Mouse (Mus musculus) neural tube, embryonic 10.5 days (tissue): ENCODE results near the gene Spata20.

Source experiments
- DNase-seq: peaks from one replicate; pipeline ENCODE4 v3.0.0-alpha.2; 2017; ENCODE audit warnings: low spot score; ENCODE audit errors: extremely low spot score

Spata20 gene

GRCm38 (mm10) chr11:94454756-94455155 is 31.2 kb downstream of the Spata20 start:
- DNase-seq = no peak

- DNase-seq = no peak
These were observed 34.7 kb downstream of the Spata20 start for GRCm38 (mm10) chr11:94451091-94451773.

DNA sequence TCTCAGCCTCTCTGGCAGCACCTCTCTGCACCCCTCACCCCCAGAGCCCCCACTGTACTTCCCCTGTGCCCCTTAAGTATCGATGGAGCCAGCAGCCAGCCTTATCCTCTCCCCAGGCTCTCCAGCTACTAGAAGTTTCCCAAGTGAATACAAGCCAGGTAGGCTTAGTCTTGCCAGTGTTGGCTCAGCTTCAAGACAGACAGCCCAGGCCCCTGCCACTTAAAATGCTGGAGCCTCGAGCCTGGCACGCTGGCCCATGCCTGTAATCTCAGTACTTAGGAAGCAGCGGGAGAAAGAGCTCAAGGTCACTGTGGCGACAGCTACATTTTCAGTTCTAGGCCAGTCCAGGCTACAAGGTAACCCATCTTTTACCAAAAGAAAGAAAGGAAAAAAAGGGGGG is 36.1 kb downstream of the Spata20 start:
- DNase-seq = no peak

GRCm38 (mm10) chr11:94449239-94449638 is 36.7 kb downstream of the Spata20 start:
- DNase-seq = no peak

GRCm38 (mm10) chr11:94447017-94447416 is 39.0 kb downstream of the Spata20 start:
- no peak for DNase-seq

DNA sequence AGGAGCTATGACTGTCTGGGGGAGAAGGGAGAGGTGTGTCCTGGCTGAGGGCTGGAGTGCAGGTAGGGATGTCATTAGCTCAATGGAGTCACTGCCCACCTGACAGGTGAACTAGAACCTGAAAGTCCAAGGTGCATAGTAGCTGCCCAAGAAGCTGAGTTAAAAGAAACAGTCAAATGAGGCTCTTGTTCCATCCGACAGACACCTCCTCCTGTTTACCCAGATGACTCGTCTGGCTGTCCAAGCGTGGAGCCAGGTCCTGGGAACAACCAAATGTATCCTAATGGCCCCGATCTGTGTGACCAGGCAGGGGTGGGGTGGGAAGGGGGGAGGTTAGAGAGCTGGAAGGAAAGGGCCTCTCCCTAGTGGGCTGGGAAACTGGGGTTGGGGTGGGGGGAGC is 40.7 kb downstream of the Spata20 start:
- DNase-seq = no peak

- DNase-seq = no peak
These were observed 41.1 kb downstream of the Spata20 start for GRCm38 (mm10) chr11:94444829-94445228.

DNA sequence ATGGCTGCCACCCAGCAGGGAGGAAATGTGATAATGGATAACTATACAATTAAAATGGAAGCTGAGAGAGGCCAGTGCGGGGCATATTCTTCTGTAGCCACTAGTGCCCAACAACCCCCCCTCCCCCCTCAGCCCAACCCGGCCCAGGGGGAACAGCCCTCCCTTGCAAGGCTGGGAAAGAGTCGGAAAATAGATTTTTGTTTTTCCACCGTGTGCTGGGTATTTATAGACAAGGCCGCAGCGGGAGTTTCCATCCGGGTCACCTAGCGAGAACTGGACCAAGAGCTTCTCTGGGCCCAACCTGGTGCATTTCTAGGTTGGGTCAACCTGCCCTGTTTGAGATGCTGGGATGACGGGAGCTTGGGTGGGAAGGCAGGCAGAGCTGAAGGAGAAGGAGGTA is 44.2 kb downstream of the Spata20 start:
- no peak for DNase-seq

DNA sequence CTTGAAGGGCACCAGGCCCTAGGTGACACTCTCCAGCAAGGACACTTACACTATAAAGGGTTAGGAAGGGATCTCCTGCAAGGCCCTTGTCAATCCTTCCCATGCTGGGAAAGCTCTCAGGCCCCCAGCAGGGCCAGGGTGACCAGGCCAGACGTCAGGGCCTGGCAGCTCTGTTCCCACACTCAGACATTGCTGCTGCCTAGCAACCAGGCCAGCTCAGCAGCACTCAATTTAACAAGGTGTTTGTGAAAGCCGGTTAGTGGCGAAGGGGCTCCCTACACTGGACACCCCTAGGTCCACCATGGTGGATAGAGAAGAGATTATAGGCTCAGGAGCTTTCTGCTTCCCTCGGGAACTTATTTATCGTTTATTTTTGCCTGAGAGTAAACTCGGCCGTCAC is 44.9 kb downstream of the Spata20 start:
- no peak for DNase-seq

DNA sequence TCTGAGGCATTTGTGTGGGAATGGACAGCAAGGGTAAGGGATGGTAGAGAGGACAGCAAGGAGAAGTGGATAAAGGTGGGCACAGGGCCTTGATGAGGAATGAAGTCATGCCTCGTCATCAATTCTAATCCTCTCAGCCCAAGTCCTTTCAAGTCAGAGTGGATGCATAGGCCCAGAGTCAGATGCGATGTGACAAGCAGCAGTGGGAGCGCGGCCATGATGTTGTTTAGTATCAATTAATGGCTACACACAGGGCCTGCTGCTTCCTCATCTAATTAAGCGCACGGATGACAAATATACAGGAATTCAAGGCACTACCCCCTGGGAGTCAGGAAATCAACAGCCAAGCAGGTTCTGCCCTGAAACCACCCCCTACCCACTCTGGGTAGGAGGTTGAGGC is 45.6 kb downstream of the Spata20 start:
- DNase-seq = no peak

DNA sequence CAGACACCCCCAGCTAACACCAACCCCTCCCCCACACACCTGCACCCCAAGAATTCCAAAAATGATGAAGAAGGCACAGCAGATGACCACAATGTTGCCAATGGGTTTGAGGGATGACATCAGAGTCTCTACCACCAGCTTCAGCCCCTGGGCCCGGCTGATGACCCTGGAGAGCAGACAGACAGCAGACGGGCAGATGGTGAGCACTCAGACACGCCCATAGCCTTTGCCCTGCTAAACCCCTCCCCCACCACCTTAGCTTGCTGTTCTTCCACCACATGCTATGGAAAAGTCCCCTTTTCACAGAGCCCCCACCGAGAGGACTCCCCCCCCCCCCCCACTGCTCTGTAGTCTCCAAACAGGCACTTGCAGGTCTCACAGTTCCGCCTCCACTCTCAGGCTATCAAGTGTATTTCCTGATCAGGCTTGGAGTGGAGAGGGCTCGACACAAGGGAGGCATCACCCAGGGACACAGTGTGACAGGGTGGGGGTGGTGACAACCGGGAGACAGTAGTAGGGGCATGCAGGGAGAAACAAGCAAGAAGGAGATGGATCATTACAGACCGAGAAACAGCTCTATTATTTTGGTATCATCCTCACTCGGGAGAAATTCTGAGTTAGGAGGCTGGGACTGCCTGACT is 56.8 kb downstream of the Spata20 start:
- DNase-seq = no peak
